Mouse (Mus musculus): Measurements from ENCODE around the gene Id4. TPM values are rescaled to one million over a fixed set of nuclear protein-coding genes. Genes with fewer than 3 reads are reported as not detected.

Gene Id4
- polyA plus RNA-seq (2014; fragmentation: Illumina TruSeq; extraction: RNeasy Lipid Tissue Mini Kit (QIAGEN cat#74804); ENCODE audit: low read depth, low replicate concordance), result 35.1 TPM

DNA sequence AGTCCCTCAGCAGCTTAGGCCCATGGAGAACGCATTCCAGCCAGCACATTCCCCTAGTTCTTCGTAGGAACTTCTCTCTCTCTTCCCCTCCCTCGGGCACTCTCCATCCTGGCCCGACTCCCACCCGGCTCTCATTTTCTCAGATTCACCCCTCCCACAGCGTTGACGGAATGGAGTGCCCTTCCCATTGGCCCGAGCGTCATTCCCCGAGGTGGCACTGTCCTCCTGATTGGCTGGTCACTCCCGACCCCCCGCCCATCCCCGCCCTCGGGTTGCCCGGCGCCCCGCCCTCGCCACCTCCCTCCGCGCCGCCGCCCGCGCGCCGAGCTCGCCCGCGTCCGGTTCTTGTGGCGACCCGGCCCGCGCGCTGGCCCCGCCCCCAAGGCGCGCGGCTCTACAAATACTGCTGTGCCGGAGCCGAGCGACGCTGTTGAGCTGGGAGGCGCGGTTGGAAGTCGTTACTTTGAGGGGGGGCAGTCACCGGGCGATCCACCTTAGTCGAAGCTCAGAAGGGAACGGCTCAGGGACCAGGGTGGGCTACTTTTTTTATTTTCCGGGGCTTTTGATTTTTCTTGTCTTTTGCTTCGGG lies at the start of gene Id4:
TSS of gene Id4 (plus strand) at position 539 of the 589 bp plus-strand sequence.

Measured in testis, adult 10 weeks (tissue).